In genomic region chr12:108885906-108886305, GRCm38 (mm10) we compare ENCODE assay signal across 19 mouse cellular contexts. TPM values are rescaled to one million over a fixed set of nuclear protein-coding genes. Genes with fewer than 3 reads are reported as not detected.
DNase-seq lines count a peak whose midpoint lies in the region; ATAC-seq lines count a peak whose summit lies in the region.
"Had no signal": no experiment of that assay in that cellular context is flagged by ENCODE, and none has a peak within 500 bp of the region (broad histone marks: within the 10 kb centered on the region; RNA-seq: fewer than 3 reads in every experiment).

No protein-coding gene starts in this region.

- no peak overlapping the region for H3K27ac ChIP-seq in heart, embryonic 11.5 days (ENCODE audit: low read depth, low read length)
- no peak overlapping the region for H3K27ac ChIP-seq in kidney, embryonic 16.5 days (ENCODE audit: low read length)
- H3K27ac ChIP-seq: embryonic facial prominence, embryonic 10.5 days; forebrain, embryonic 13.5 days; heart, embryonic 13.5 days; hindbrain, embryonic 15.5 days had no signal

- H3K4me2 ChIP-seq in heart, embryonic 11.5 days: no peak overlapping the region
- no peak overlapping the region for H3K4me2 ChIP-seq in kidney, embryonic 16.5 days (replicated peaks; ENCODE audit: low read depth, low read length)
- H3K4me2 ChIP-seq: forebrain, embryonic 13.5 days; heart, embryonic 13.5 days; hindbrain, embryonic 15.5 days had no signal

- no peaks in the 10 kb centered on the region for H3K4me1 ChIP-seq in heart, embryonic 11.5 days (ENCODE audit: control insufficient read depth, insufficient read depth, low read length)
- no peaks in the 10 kb centered on the region for H3K4me1 ChIP-seq in kidney, embryonic 16.5 days (ENCODE audit: insufficient read depth, low read length)
- H3K4me1 ChIP-seq: embryonic facial prominence, embryonic 10.5 days; forebrain, embryonic 13.5 days; heart, embryonic 13.5 days; hindbrain, embryonic 15.5 days had no signal

- H3K4me3 ChIP-seq in heart, embryonic 11.5 days (ENCODE audit: low read depth, low read length): no peak overlapping the region
- no peak overlapping the region for H3K4me3 ChIP-seq in kidney, embryonic 16.5 days (ENCODE audit: low read length)
- H3K4me3 ChIP-seq: embryonic facial prominence, embryonic 10.5 days; forebrain, embryonic 13.5 days; heart, embryonic 13.5 days; hindbrain, embryonic 15.5 days had no signal

- no peak for ATAC-seq in heart, embryonic 11.5 days (replicated peaks; ENCODE audit: insufficient number of reproducible peaks, low FRiP score, low TSS enrichment)
- ATAC-seq in kidney, embryonic 16.5 days (ENCODE audit: low FRiP score, low TSS enrichment): no peak
- no peak for ATAC-seq in monocyte, adult 5-6 weeks (replicated peaks; ENCODE audit: insufficient number of reproducible peaks, low FRiP score, low TSS enrichment, poor library complexity, severe bottlenecking)
- ATAC-seq: forebrain, embryonic 13.5 days; forebrain, postnatal 0 days; intestine, embryonic 16.5 days had no signal

- peaks cover 18% of the 10 kb centered on the region; the same call in 1 of the 2 replicates for H3K36me3 ChIP-seq in heart, embryonic 11.5 days (ENCODE audit: control insufficient read depth, insufficient read depth, low read length)
- peaks cover 42% of the 10 kb centered on the region for H3K36me3 ChIP-seq in kidney, embryonic 16.5 days (ENCODE audit: insufficient read depth, low read length)

- intact Hi-C loops in heart, postnatal 36 days (cut with DNase I): no loop called here

- 89% methylated on average over 1 of the region's 1 CpGs for WGBS in heart, embryonic 11.5 days (ENCODE audit: insufficient replicate concordance)
- WGBS in kidney, embryonic 16.5 days: 88% methylated on average over 1 of the region's 1 CpGs

- H3K27me3 ChIP-seq in heart, embryonic 11.5 days (ENCODE audit: control insufficient read depth, insufficient read depth, low read length): no peaks in the 10 kb centered on the region
- no peaks in the 10 kb centered on the region for H3K27me3 ChIP-seq in kidney, embryonic 16.5 days (ENCODE audit: insufficient read depth, low read length)
- H3K27me3 ChIP-seq: forebrain, embryonic 13.5 days; heart, embryonic 13.5 days; hindbrain, embryonic 15.5 days had no signal

- no peak overlapping the region for H3K9ac ChIP-seq in heart, embryonic 11.5 days (ENCODE audit: low read depth, low read length)
- no peak overlapping the region for H3K9ac ChIP-seq in kidney, embryonic 16.5 days (replicated peaks; ENCODE audit: low read length)
- H3K9ac ChIP-seq: forebrain, embryonic 13.5 days; forebrain, postnatal 0 days; heart, embryonic 13.5 days; hindbrain, embryonic 15.5 days had no signal

- DNase-seq in heart, adult 11 months: peak; percentile 95
- DNase-seq in heart, postnatal 36 days: no peak
- peak; percentile 22 to 64 for DNase-seq in heart, adult 9 months (ENCODE audit: low spot score in 2 of 2)
- DNase-seq in kidney, adult 9 months: peak; percentile 30
- DNase-seq in 3T3-L1 (ENCODE audit: low read depth, low spot score): peak; percentile 84
- DNase-seq: adrenal gland, adult 2 months; adrenal gland, postnatal 25 days; cerebellum, adult 2 months; forebrain, postnatal 0 days; gastrocnemius, postnatal 36 days; heart, postnatal 10 days had no signal

- no peaks in the 10 kb centered on the region for H3K9me3 ChIP-seq in heart, embryonic 11.5 days (replicated peaks; ENCODE audit: control insufficient read depth, low read length)
- no peaks in the 10 kb centered on the region for H3K9me3 ChIP-seq in kidney, embryonic 16.5 days (ENCODE audit: low read length)
- H3K9me3 ChIP-seq: embryonic facial prominence, embryonic 10.5 days; forebrain, embryonic 13.5 days; heart, embryonic 13.5 days; hindbrain, embryonic 15.5 days had no signal

RNA-seq across cellular contexts. Expression of gene Wdr25, which starts 7.5 kb away (rescaled TPM):
- 1 to 10 TPM; 3.8 to 4.3 TPM for total RNA-seq in heart, postnatal 36 days (2021)
- 3.3 and 5.6 TPM in 2 replicates for polyA plus RNA-seq in heart, embryonic 11.5 days (2014; fragmentation: Nextera tagmentation; extraction: Ambion mirVana)
- polyA plus RNA-seq in kidney, embryonic 16.5 days (2015; fragmentation: Nextera tagmentation; extraction: Ambion mirVana): 8.9 and 9.9 TPM in 2 replicates
- total RNA-seq in monocyte, adult 5-6 weeks (2017): 3.0 to 9.0 TPM (median 6.5 TPM) in 3 replicates

RNA-seq across cellular contexts. Expression of gene Wars, which starts 8.1 kb away (rescaled TPM):
- total RNA-seq in heart, postnatal 36 days (2021): 10 to 100 TPM; 32.5 to 40.6 TPM
- polyA plus RNA-seq in heart, embryonic 11.5 days (2014; fragmentation: Nextera tagmentation; extraction: Ambion mirVana): 77.2 and 78.2 TPM in 2 replicates
- 94.6 and 98.5 TPM in 2 replicates for polyA plus RNA-seq in kidney, embryonic 16.5 days (2015; fragmentation: Nextera tagmentation; extraction: Ambion mirVana)
- 42.0 to 59.0 TPM (median 59.0 TPM) in 3 replicates for total RNA-seq in monocyte, adult 5-6 weeks (2017)

RNA-seq across cellular contexts. Expression of gene Slc25a47, which starts 50.1 kb away (rescaled TPM):
- 1 to 10 TPM; 6.5 to 6.9 TPM for total RNA-seq in heart, postnatal 36 days (2021)
- polyA plus RNA-seq in heart, embryonic 11.5 days (2014; fragmentation: Nextera tagmentation; extraction: Ambion mirVana): 4.7 and 5.4 TPM in 2 replicates
- 9.9 and 12.0 TPM in 2 replicates for polyA plus RNA-seq in kidney, embryonic 16.5 days (2015; fragmentation: Nextera tagmentation; extraction: Ambion mirVana)
- total RNA-seq in monocyte, adult 5-6 weeks (2017): 0.48 to 1.3 TPM in 2 of 3 replicates, not detected in the other

RNA-seq across cellular contexts. Expression of gene Slc25a29, which starts 50.2 kb away (rescaled TPM):
- total RNA-seq in heart, postnatal 36 days (2021): 10 to 100 TPM in 1 of 2 experiments, 1 to 10 TPM in 1; 8.5 to 10.7 TPM
- polyA plus RNA-seq in heart, embryonic 11.5 days (2014; fragmentation: Nextera tagmentation; extraction: Ambion mirVana): 4.0 and 4.2 TPM in 2 replicates
- 8.5 and 9.1 TPM in 2 replicates for polyA plus RNA-seq in kidney, embryonic 16.5 days (2015; fragmentation: Nextera tagmentation; extraction: Ambion mirVana)
- total RNA-seq in monocyte, adult 5-6 weeks (2017): 0.11 to 1.8 TPM in 2 of 3 replicates, not detected in the other

Comparison
In these comparisons a context has a peak if more than half of its experiments do, and no peak if none do; other contexts are left out.
1. DNase-seq: peak in heart, adult 11 months (single experiment), heart, adult 9 months (2 of 2), kidney, adult 9 months (single experiment) and 3T3-L1 (single experiment); none in heart, postnatal 36 days (0 of 2).